Mouse (Mus musculus): ENCODE results near the gene Cask. TPM values are rescaled to one million over a fixed set of nuclear protein-coding genes. Genes with fewer than 3 reads are reported as not detected.

The Cask gene
- total RNA-seq, 2 experiments from 2014 or later: 106 to 112 TPM

DNA sequence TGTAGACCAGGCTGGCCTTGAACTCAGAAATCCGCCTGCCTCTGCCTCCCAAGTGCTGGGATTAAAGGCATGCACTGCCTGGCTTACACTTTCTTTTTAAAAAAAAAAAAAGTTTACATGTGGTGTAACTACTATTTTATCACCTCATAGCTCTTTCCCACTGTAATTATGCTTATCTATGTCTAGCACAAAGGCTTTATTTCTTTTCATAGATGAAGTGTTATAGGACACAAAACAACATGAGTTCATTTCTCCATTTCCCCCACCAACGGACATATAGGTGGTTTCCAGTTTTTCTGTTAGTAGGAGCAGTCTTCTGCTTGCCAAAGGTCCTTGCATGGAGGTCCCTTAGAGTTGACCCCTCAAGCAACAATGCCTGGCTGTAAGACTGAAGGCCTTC, 199.3 kb downstream of the Cask start:
- no peak for DNase-seq (ENCODE audit: low spot score in 2 of 2)

DNA sequence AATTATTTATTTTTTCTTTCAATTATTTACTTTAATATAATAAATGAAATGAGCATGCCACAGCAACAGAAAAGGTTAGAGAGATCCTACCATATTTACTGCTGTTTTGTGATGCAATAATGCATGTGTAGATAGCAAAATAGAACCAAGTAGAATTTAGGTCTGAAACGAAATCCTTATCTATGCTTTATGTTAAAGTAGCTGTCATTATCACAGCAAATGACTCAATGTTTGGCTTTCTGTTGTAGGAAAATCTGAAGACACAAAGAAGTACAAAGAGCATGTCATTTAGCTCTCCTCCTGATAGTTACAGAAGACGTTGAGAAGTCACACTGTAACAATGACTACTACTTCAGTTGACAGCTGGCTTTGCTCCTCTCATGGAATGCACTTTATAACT, 212.3 kb downstream of the Cask start:
- no peak for DNase-seq (ENCODE audit: low spot score in 2 of 2)

DNA sequence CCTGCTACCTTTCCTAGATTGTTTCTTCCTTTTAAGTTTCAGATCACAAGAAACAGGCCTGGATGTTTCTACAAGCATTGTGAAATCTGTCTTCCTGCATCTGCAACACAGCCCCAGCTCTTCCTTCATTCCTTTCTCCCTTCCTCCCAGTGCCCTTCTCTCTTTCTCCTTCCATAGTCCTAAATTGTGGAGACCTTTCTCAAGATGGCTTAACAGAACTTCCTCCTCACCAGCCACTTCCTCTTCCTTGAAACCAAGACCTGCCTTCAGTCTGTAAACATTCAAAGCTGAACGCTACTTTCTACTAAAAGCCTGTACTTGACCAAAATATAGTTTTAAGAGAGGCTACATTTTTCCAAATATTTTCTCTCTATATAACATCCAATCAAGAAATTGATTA, 214.8 kb downstream of the Cask start:
- DNase-seq (ENCODE audit: low spot score in 2 of 2): no peak

DNA sequence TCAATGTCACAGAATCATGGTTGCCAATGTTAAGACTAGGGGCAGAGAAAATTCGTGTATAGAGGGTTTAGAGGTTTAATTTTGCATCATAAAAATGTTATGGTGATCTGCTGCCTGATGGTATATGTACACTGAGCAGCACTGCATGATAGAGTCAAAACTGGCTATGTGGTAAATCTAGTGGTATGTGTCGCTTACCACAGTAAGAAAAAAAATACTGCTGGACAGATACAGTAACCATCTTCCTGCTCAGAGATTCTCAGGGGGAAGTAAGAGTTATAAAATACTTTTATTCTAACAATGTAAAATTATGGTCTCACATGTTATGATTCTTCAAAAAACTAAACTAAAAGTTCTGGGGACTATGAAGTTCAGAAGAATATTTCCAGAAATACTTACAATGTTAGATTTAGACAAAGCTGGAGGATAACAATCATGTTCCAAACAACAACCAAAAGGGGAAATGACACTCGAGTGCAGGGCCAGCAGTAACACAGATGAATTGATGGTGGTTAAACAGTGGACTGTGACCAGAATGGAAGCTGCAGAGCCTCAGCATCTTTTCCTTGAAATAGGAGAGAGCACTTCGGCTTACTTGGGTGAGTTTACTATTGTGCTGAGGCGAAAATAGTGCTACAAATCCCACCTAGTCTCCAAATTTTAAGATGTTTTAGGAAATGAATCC, 219.4 kb downstream of the Cask start, which contains the start of gene Gpr34:
Gene Gpr34, plus strand, starts transcription at position 491 of the 685 bp plus-strand sequence.
- DNase-seq (ENCODE audit: low spot score in 2 of 2): no peak

DNA sequence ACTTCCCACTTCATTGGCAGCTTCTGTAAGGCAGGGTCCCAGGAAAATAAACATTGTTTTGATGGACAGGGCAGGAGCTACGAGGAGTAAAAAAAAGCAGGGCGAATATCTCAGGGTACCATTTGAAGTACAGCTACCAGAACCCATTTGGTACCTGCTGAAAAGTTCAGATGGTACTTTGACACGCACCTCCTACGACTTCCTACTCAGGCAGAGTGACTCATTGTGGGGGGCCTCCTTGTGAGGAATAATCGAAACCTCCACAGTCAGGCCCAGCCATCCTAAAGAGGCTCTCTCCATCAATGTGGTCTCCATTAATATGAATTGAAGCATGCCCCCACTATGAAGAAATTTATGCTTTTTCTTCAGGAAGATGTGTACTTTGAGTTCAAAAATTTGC, 228.5 kb downstream of the Cask start:
- no peak for DNase-seq (ENCODE audit: low spot score in 2 of 2)

DNA sequence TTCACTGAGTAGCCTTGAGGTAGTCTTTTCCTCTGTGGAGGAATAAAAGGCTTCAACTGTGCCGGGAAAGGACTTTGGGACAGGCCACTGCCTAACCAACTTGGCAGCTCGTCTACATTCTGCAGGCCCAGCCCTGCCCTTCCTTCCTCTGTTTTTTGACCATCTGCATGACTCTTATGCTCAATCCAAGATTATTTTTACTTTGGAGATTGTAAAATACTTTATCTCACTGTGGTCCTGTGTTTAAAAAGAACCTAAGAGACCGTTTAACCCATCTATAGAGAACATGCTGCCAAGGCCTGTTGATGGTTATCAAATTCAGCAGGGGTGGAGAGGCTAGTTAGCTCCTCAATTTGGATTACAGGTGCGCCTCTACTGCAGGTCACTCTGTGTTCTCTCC, 229.7 kb downstream of the Cask start:
- DNase-seq (ENCODE audit: low spot score in 2 of 2): no peak

DNA sequence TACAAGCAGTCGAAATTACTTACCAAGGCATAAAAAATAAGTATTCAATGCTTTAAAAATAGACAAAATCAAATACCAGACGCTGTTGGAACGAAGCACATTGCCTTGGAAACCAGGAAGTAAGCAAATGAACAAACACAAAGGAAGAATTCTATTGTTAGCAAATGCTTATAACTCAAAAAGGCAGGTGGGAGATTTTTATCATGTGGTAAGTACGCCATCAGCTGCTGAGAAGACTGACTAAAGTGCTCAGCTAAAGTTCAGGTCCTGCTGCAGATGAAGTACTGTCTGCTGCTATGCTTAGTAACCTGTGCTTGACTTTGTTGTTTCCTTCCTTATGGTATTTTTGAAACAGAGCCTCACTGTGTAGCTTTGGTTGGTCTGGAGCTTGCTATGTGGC, 232.7 kb downstream of the Cask start:
- DNase-seq (ENCODE audit: low spot score in 2 of 2): peak in 1 of 2 experiments; percentile 24

DNA sequence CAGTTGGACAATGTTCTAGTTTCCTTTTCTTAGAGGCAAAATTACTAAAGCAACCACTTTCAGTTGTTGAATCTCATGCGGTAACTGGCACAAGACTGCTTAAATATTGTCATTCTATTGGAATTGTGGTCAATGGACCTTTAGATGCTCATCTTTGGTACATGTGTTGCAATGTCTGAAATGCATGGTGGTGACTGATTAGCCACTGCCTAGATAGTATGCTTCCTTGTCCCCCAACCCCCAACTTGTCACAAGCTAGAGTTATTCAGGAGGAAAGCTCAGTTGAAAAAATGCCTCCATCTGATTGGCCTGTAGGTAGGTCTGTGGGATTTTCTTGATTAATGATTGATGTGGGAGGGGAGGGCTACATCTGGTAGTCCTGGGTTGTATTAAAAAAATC, 233.9 kb downstream of the Cask start:
- no peak for DNase-seq (ENCODE audit: low spot score in 2 of 2)

DNA sequence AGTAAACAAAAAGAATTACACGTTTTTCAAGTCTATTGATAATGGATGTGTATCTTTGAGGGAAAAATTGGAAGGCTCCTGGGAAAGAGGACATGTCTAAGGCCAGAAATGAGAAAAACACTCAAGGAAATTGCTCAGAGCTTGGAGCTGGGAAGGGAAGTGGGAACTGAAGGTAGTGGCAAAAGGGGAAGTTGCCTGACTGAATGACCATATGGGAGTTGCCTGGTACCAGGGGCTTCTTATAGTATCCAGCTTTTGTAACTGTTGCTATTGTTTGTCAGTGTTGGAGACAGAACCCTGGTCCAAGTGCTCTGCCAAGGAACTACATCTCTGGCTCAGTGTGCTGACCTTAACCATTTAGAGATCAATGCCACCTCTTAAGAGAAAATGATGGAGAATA, 234.4 kb downstream of the Cask start:
- no peak for DNase-seq (ENCODE audit: low spot score in 2 of 2)

DNA sequence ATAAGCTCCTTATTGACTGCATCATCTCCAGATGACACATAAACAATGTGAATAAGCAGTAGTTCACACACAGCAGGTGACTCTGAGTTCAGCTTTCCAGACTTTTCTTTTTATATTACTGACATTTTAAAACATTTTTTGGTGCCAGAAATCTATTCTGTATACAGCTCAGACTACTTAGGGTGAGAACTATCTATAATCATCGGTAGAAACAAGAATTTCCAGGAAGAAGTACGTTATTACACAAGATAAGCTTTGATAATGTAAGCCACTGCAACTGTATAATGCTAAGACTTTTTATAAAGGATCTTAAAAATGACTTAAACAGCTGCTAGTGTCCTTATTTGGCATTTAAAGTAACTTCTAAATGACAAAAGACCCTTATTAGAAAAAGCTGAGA, 239.1 kb downstream of the Cask start:
- DNase-seq (ENCODE audit: low spot score in 2 of 2): no peak

DNA sequence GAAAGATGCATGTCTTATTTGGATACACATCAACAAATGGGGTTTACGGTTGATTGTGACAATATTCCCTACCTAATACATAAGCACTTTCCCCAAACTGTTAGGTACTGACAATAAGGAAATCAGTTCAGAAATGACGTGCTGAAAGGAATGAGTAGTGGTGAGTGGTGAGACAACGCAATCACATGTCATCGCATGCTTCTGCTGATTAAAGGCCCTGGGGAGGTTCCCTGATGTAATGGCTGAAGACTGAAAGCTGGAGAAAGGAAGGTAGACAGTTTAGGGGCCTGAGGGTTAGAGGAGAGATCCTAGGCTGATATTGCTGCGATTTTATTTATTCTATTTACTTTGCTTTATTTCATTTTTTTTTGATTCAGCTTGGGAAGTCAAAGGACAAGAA, 240.1 kb downstream of the Cask start:
- no peak for DNase-seq (ENCODE audit: low spot score in 2 of 2)

DNA sequence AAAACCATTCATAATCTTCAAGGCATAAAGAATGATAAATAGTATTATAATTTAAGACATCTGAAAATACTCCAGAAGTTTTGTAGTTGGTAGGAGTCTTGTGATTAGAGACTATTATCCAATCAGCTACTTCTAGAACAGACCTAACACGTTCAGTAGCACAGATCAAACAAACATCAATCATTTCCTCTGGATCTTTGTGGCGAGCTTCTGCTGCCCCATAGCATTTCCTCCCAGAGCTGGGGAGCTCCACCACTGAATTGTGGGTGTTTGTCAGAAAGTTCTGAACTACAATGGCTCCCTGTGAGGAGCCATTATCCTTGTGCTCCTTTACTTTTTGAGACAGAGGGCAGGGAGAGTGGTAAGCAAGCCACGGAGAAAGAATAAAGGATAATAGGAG, 243.4 kb downstream of the Cask start:
- DNase-seq (ENCODE audit: low spot score in 2 of 2): no peak

DNA sequence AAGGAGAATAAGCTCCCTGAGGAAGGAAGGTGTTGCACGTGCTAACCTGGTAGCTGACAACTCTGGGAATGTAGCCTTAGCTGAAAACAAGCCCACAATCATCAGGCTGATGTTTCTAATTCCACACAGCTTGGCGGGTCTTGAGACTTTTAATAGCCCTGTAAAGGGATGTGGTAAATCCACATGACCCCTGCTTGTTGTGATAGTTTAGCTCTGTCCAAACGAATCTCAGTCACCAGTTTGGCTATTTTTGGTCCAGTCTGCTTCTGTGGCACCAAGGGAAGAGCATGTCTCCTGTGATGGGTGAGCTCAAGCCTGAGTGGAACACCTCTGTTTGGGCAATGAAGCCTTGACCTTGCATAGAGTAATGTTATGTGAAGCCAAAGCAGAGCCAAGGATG, 244.4 kb downstream of the Cask start:
- DNase-seq (ENCODE audit: low spot score in 2 of 2): no peak

DNA sequence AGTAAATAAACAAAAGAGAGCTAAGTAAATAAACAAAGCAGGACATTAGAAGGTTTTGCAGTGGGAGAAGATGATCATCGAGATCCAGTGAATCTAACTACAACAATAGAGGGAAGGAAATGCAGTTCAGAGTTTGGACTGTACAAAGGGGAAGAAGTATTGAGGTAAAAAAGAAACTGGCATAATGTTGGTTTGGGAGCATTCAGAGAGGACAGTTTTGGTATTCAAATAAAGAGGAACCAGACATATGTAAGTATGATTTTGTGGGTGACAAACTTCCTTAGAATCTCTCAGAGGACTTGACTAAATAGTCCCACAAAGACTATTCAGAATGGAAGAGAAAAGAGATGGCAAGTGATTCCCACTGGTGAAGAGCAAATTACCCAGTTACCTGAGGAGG, 251.2 kb downstream of the Cask start:
- DNase-seq (ENCODE audit: low spot score in 2 of 2): no peak

DNA sequence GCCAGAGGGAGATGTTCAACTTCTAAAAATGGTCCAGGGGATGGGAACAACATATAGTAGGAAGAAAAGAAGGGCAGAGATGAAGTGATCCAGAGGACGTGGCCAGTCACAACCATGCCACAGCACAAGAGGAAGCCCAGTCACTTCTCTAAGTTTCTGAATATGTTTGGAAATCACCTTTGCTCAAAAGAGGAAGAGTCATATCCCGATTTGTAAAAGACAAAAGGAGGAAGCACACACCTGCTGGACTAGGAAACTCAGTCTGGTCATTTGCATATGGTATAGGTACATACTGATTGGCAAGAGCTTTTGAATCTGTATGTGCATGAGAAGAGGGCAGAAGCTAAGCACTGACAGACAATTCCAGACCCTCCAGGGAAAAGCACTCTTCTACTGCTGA, 251.8 kb downstream of the Cask start:
- no peak for DNase-seq (ENCODE audit: low spot score in 2 of 2)

DNA sequence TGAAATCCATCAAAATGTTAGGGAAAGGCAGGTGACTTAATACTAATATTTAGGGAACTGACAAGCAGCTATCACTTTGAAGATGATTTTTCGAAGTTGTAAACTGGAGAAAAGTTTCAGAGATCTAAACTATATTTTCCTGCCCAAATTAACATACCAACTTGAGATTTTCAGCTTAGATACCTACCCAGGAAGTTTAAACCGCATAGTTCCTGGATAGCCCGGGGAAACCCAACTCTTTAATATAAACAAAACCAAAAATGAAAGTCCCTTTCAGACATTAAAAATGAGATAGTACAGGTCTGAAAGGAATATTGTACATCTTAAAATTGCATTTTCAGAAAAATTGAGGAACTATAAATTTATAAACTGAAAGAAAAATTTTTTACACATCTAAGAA, 273.5 kb downstream of the Cask start:
- DNase-seq (ENCODE audit: low spot score in 2 of 2): no peak

DNA sequence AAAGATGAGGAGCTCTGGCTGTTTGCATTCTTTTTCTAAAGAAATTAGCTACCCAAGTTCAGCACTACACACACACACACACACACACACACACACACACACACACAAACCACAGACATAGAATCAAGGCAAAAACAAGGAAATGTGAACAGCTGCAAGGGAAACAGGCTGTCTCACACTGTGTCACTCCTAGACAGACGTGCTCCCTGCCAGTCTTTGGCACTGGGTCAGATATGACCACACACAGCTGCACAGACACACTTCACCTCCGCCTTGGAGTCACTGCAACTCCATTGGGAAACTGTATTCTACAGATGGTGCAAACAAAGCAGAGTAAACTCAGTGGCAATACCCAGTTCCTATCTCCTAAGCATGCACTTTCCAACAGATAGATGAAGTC, 274.6 kb downstream of the Cask start:
- peak in 1 of 2 experiments; percentile 28 for DNase-seq (ENCODE audit: low spot score in 2 of 2)

DNA sequence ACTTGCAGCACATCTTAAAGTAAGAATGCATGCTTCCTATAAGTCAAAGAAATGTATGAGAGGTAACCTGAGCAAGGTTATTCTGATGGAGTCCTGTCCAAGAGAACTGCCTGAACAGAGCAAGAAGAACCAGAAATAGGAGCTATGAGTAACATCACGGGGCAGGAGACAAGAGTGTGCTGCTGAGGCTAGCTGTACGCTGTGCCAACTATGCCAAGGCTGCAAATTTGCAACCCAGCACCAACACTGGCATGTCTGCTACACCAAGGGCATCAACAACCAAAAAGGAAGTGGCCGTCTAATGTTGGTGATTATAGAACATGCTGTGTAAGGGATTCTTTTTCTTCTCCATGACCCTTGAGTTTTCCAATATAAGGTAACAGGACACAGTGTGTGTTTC, 276.3 kb downstream of the Cask start:
- no peak for DNase-seq (ENCODE audit: low spot score in 2 of 2)

DNA sequence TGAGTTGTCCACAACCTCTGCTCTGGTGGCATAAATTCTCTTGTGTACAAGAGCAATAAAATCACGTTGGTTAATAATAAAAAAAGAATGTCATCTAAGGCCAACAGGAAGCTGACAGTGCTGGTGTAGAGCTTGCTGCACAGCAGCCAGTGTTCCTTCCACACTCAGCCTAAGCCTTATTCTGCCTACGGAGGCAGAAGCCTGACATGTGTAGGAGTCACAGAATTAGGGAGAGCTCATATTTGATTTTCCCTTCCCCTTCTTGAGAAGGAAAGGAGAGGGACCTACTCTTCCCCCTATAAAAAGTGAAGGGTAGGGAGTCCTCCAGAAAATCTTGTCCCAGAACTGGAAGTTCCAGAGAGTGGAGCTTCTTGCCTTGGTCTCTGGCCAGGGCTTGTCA, 276.9 kb downstream of the Cask start:
- DNase-seq (ENCODE audit: low spot score in 2 of 2): no peak

DNA sequence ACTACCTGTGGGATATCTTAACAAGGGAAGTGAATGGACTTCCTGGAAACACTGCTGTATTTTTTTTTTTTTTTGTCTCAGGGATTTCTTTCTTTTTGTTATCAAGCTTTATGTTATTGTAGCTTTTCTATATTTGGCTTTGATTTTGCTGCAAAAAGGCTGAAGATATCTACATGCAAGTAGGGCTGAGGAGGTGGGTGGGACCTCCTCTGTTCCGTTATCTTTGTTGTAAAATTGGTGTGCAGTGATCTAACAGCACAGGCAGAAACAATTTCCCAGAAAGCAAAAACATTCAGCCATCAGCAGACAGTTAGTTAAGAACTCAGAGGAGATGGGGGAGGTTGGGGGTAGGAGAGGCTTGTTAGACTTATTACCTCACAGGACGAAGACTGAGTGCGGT, 296.7 kb downstream of the Cask start:
- no peak for DNase-seq (ENCODE audit: low spot score in 2 of 2)

DNA sequence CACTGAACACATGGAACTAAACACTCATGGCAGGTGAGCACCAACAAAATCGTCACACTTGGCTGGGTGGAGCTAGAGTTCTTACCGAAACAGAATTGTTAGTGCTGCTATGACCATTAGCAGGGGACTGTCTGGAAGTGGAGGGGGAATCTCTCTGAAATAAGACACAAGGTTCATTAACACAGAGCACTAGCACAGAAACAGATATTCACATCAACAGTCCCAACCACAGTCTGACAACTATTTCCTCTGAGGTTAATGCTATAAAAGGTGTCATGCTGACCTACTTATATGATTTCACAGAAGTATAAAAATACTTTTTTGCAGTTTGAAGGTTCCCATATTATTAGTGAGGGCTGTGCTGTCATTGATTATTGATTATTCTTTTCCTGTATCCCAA, 298.9 kb downstream of the Cask start:
- DNase-seq (ENCODE audit: low spot score in 2 of 2): no peak

DNA sequence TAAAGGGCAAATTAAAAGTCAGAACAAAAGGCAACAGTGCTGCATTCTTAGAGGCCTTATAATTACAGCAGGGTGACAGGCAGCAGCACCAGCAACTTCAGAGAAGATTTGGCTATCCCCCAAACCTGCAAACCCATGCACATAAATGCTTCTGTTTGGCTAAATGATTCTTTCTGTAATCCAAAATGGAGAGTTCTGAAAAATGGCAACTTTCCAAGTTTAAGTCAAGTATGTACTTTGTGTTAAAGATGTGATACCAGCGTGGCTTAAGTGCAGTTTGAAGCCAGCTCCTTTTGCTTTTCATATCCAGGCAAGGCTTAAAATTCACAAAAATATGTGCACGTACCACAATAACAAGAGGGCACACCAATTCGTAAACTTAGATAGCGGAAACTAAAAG, 299.6 kb downstream of the Cask start:
- no peak for DNase-seq (ENCODE audit: low spot score in 2 of 2)

DNA sequence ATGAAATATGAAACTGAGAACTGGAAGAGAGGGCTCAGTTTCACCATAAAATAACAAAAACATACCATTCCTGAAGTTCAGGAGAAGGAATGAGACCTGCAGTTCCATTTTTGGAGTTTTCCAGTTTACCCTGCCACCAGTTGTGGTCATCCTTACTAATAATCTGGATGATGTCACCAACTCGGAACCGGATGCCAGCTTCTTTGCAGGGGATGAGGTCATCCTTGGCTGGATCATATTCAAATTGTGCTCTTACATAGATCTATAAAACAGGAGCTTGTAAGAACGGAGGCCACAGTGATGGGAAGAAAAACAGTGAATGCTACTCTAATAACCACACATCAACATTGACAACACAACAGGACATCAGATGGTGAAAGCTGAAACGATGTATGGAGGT, 302.1 kb downstream of the Cask start:
- no peak for DNase-seq (ENCODE audit: low spot score in 2 of 2)

DNA sequence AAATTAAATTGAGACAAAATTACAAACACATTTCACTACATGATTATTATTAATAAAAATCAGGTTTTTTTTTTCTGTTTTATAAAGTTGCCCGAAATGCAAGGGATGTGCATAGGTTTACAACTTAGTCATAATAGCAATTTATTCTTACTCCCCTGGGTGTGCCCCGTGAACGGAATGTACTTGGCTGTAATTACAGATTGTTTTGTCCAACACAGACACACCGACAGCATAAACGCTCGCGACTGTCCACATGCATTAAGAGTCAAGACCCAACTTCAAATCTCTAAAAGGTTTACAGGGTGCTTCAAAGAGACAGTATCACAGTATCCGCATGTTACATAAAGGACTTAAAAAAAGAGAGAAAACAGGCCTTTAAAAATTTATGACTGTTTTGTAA, 329.9 kb downstream of the Cask start:
- DNase-seq (ENCODE audit: low spot score in 2 of 2): no peak
